Mouse (Mus musculus): ENCODE measurements around the gene Olfr186.
"Not testable (repeated sequence)": the region's sequence is repeated elsewhere in the genome, so short reads cannot be mapped to it uniquely, and the experiment has no call there.

Gene Olfr186

DNA sequence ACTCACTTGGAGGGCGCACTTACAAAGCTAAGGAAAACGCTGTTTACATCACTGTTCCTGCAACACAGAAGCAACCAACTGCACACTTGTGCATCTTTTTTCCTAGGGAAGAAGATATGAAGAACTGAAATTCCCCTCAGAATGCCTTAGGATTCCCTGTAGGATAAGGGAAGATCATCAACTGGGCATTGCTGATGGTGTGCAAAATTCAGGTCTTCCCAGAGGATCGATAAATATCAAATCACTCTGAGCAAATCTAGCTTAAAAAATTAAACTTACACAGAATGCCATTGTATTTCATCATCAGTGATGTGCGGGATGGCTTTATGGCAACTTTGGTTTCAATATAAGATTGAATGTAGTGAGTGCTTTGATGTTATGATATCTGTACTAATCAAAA is at the start of gene Olfr186:
Olfr186 (minus strand) TSS at position 101 of the 400 bp plus-strand sequence.
- no peak for DNase-seq

DNA sequence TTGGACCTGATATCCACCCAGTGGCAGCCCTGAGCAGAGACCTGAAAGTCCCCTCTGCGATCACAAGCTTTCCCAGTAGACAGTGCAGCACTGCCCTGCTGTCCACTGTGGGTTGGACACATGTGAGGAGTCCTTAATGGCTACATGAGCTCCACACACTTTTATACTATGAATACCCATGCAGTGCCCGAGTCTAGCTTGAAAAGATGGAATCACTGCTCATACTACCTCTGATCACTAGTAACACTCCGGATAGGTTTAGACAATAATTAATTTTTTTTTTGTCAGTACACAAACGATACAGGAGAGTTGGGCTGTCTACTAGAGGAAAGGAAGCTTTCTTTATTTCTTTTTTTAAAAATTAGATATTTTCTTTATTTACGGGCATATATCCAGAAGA is 47.8 kb upstream of the Olfr186 start, which contains the start of gene Olfr190:
Olfr190 (minus strand) TSS at position 101 of the 400 bp plus-strand sequence.
- DNase-seq = no peak

GRCm38 (mm10) chr16:59073520-59073919 is 43.4 kb upstream of the Olfr186 start:
- DNase-seq = no peak

GRCm38 (mm10) chr16:59071755-59072154 is 41.7 kb upstream of the Olfr186 start:
- DNase-seq = no peak

- not testable (repeated sequence) for DNase-seq
Measured at GRCm38 (mm10) chr16:59062411-59062810, 32.3 kb upstream of the Olfr186 start.

DNA sequence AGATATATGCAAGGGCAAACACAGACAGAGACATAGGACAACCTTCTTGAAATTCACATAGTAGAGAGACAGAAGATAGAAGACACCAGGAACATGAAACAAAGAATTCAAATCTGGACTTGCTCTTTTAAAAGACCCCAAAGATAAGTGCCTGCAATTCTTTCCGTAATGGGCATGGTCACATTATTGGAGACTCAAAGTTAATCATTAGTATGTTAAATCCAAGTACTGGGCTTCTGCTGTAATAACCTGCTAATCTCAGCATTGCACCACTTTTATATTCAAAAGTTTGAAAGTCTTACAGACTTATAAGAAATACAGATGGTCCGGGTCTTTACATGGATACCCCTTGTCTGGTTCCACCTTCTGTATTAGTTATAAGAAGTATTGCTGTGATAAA is 19.2 kb upstream of the Olfr186 start:
- not testable (repeated sequence) for DNase-seq

- DNase-seq = no peak
Measured at GRCm38 (mm10) chr16:59048860-59049259, 18.8 kb upstream of the Olfr186 start.

- DNase-seq = no peak
Measured at GRCm38 (mm10) chr16:59047579-59047978, 17.5 kb upstream of the Olfr186 start.

DNA sequence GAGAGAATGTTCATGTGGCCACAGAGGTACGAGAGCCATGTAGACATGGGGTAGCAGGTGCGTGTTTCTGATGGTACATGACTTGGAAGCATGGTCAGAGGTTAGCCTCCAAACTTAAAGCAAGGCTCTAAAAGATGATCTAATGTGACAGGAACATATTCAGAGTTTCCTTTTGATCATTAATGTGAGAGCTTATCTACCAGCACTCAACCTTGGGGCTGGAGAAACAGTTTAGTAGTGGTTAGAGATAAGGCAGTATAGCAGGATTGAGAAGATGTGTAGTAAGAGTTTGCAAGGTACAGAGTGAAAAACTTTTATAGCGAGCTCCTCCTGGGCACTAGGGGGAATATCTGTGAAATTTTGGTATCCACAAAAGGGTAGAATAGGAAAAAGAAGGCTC is 15.7 kb upstream of the Olfr186 start:
- no peak for DNase-seq

- no peak for DNase-seq
Measured at GRCm38 (mm10) chr16:59039710-59040109, 9.6 kb upstream of the Olfr186 start, which contains the start of gene Olfr187. TSS of gene Olfr187 (minus strand) at chr16:59039767.

DNA sequence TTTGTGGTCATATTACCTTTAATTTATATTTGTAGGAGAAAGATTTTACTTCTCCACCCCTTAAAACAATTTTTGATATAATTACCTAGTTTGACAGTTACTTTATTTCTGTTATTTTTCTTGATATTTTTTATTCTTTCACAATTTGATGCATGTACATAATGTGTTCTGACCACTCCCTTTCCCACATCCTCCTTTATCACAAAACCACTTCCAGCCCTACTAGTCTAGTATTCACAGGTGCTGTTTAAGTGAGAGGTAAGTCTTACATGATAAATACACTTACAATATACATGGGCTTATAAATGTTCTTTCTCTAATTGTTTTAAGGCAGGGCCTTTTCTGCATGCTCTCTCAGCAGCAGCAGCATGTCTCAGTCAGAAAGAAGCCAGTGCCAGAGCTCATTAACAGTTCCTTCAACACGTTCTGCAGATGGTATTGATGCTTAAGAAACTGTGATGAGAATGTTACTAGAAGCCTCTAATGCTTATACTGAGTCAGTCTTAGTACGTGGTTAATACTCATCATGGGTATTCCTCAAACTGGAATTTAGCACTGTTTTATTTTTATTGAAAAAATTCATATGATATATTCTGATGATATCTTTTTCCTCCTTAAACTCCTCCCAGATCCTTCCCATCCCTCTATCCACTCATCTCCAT is 16.6 kb downstream of the Olfr186 start:
- DNase-seq = no peak

GRCm38 (mm10) chr16:59007146-59007545 is 22.9 kb downstream of the Olfr186 start:
- no peak for DNase-seq

DNA sequence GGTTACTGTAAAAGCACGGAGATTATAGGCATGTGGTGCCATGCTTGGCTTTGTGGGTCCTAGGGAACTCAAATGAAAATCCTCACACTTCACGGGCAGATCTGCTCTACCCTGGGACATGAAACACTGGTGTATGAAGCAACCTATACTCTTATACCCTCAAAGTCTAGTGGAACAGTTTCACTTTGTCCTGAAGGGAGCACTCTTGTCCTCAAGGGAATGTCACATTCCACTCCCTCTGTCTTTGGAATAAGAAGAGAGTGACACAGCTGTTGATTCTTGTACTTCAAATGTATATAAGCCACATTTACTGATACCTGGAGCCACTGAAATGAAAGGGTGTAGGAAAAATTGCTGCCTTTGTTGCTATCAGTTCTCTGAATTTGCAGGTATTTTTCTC is 35.0 kb downstream of the Olfr186 start, which contains the start of gene Olfr183:
Olfr183 (plus strand) TSS at position 301 of the 400 bp plus-strand sequence.
- no peak for DNase-seq

All from thymus, postnatal 36 days (tissue).